Mouse (Mus musculus): ENCODE measurements around the gene Tfb2m. TPM values are rescaled to one million over a fixed set of nuclear protein-coding genes. Genes with fewer than 3 reads are reported as not detected.

The Tfb2m gene
- polyA plus RNA-seq, 1 experiment, result 125 TPM

- H3K27ac ChIP-seq (replicated peaks; ENCODE audit: low read depth, low read length), result no peak overlapping the region
- no peak overlapping the region for H3K4me3 ChIP-seq (ENCODE audit: insufficient read depth, low read depth, low read length)
- H3K4me1 ChIP-seq (ENCODE audit: control insufficient read depth, insufficient read depth, insufficient read length, low read length), result peaks cover 3% of the 10 kb centered on the region; the same call in 1 of the 2 replicates
Measured at GRCm38 (mm10) chr1:179492908-179493307, 53.2 kb downstream of the Tfb2m start.

GRCm38 (mm10) chr1:179488520-179488919 lies 57.5 kb downstream of the Tfb2m start:
- Histone ChIP-seq H3K4me3 (ENCODE audit: insufficient read depth, low read depth, low read length) (no peak overlapping the region), H3K27ac (replicated peaks; ENCODE audit: low read depth, low read length) (no peak overlapping the region)

GRCm38 (mm10) chr1:179487990-179488389 lies 58.1 kb downstream of the Tfb2m start:
- Histone ChIP-seq H3K4me3 (ENCODE audit: insufficient read depth, low read depth, low read length) (no peak overlapping the region), H3K27ac (replicated peaks; ENCODE audit: low read depth, low read length) (no peak overlapping the region), H3K4me1 (ENCODE audit: control insufficient read depth, insufficient read depth, insufficient read length, low read length) (peaks cover 7% of the 10 kb centered on the region; the same call in 1 of the 2 replicates)

More at GRCm38 (mm10) chr1:179488520-179488919, 57.5 kb downstream of the Tfb2m start:
- H3K4me1 ChIP-seq (ENCODE audit: control insufficient read depth, insufficient read depth, insufficient read length, low read length), result peaks cover 7% of the 10 kb centered on the region; the same call in 1 of the 2 replicates

GRCm38 (mm10) chr1:179487238-179487637 lies 58.8 kb downstream of the Tfb2m start:
- H3K27ac ChIP-seq (replicated peaks; ENCODE audit: low read depth, low read length), result no peak overlapping the region

GRCm38 (mm10) chr1:179485784-179486540 lies 60.1 kb downstream of the Tfb2m start:
- H3K4me1 ChIP-seq (ENCODE audit: control insufficient read depth, insufficient read depth, insufficient read length, low read length), result peaks cover 7% of the 10 kb centered on the region; the same call in 1 of the 2 replicates
- H3K4me3 ChIP-seq (ENCODE audit: insufficient read depth, low read depth, low read length), result no peak overlapping the region
- H3K27ac ChIP-seq (replicated peaks; ENCODE audit: low read depth, low read length), result no peak overlapping the region

More at GRCm38 (mm10) chr1:179487238-179487637, 58.8 kb downstream of the Tfb2m start:
- Histone ChIP-seq H3K4me3 (ENCODE audit: insufficient read depth, low read depth, low read length) (no peak overlapping the region), H3K4me1 (ENCODE audit: control insufficient read depth, insufficient read depth, insufficient read length, low read length) (peaks cover 7% of the 10 kb centered on the region; the same call in 1 of the 2 replicates)

- H3K4me3 ChIP-seq (ENCODE audit: insufficient read depth, low read depth, low read length), result no peak overlapping the region
- no peak overlapping the region for H3K27ac ChIP-seq (replicated peaks; ENCODE audit: low read depth, low read length)
Measured at GRCm38 (mm10) chr1:179480862-179481261, 65.2 kb downstream of the Tfb2m start.

More at GRCm38 (mm10) chr1:179480862-179481261, 65.2 kb downstream of the Tfb2m start:
- no peaks in the 10 kb centered on the region for H3K4me1 ChIP-seq (ENCODE audit: control insufficient read depth, insufficient read depth, insufficient read length, low read length)

Other genes with a start within 250 kb of the Tfb2m start
- 3.0 and 6.1 TPM in 2 replicates for gene Smyd3, start 28.2 kb downstream of the Tfb2m start, polyA plus RNA-seq (2012; ENCODE audit: insufficient read depth, insufficient read length, missing spikeins)
- 43.3 and 57.1 TPM in 2 replicates for gene Cnst, start 103 bp upstream of the Tfb2m start, polyA plus RNA-seq (2012; ENCODE audit: insufficient read depth, insufficient read length, missing spikeins)
- gene Sccpdh, start 121.9 kb upstream of the Tfb2m start, polyA plus RNA-seq (2012; ENCODE audit: insufficient read depth, insufficient read length, missing spikeins), result 37.2 and 40.0 TPM in 2 replicates
- not detected in 2 replicates for gene Kif28, start 199.0 kb upstream of the Tfb2m start, polyA plus RNA-seq (2012; ENCODE audit: insufficient read depth, insufficient read length, missing spikeins)

Measured in brown adipose tissue, adult 24 weeks (tissue).